9 mouse cellular contexts compared by ENCODE assay signal in genomic region chr6:100010954-100011481, GRCm38 (mm10).
DNase-seq lines count a peak whose midpoint lies in the region; ATAC-seq lines count a peak whose summit lies in the region.
"Had no signal": no experiment of that assay in that cellular context is flagged by ENCODE, and none has a peak within 500 bp of the region (broad histone marks: within the 10 kb centered on the region; RNA-seq: fewer than 3 reads in every experiment).

No protein-coding gene starts in this region.

- no peak for DNase-seq in forebrain, embryonic 10.5 days (ENCODE audit: extremely low spot score, low spot score)
- DNase-seq in kidney, adult 9 months = no peak
- no peak for DNase-seq in hindbrain, embryonic 14.5 days (ENCODE audit: low spot score)
- no peak for DNase-seq in midbrain, embryonic 14.5 days
- DNase-seq in embryonic facial prominence, embryonic 10.5 days (ENCODE audit: low spot score) = no peak
- DNase-seq: gastrocnemius, postnatal 14 days had no signal

- no peak for ATAC-seq in forebrain, embryonic 12.5 days (ENCODE audit: low FRiP score)
- no peak for ATAC-seq in kidney, embryonic 15.5 days (replicated peaks; ENCODE audit: low FRiP score)
- ATAC-seq in hindbrain, embryonic 14.5 days (ENCODE audit: low FRiP score) = 0 out of 2 replicates have a peak, but pooled peaks have one; percentile 26
- no peak for ATAC-seq in midbrain, embryonic 14.5 days (ENCODE audit: low FRiP score, low TSS enrichment)
- ATAC-seq in activated CD4-positive, CD25-positive, alpha-beta regulatory T cell, adult 4 months = no peak

- peaks cover 11% of the 10 kb centered on the region for H3K4me1 ChIP-seq in forebrain, embryonic 12.5 days
- peaks cover 13% of the 10 kb centered on the region for H3K4me1 ChIP-seq in forebrain, embryonic 10.5 days
- H3K4me1 ChIP-seq in kidney, embryonic 15.5 days = peaks cover 42% of the 10 kb centered on the region
- peaks cover 16% of the 10 kb centered on the region for H3K4me1 ChIP-seq in hindbrain, embryonic 14.5 days (replicated peaks; ENCODE audit: control insufficient read depth, insufficient read depth, low read length)
- peaks cover 7% of the 10 kb centered on the region; the same call in 1 of the 2 replicates for H3K4me1 ChIP-seq in midbrain, embryonic 14.5 days (ENCODE audit: control insufficient read depth, insufficient read depth, low read length)
- peaks cover 18% of the 10 kb centered on the region for H3K4me1 ChIP-seq in embryonic facial prominence, embryonic 10.5 days

- 0 out of 2 replicates have a peak overlapping the region, but pooled peaks have one; percentile 1 for H3K4me2 ChIP-seq in forebrain, embryonic 12.5 days
- peak overlapping the region; percentile 47 for H3K4me2 ChIP-seq in kidney, embryonic 15.5 days
- peak overlapping the region; percentile 45 for H3K4me2 ChIP-seq in hindbrain, embryonic 14.5 days (replicated peaks)
- H3K4me2 ChIP-seq in midbrain, embryonic 14.5 days (ENCODE audit: low read length) = peak overlapping the region; percentile 41

- H3K27me3 ChIP-seq in forebrain, embryonic 12.5 days = peaks cover 14% of the 10 kb centered on the region; the same call in 1 of the 2 replicates
- peaks cover 73% of the 10 kb centered on the region for H3K27me3 ChIP-seq in forebrain, embryonic 10.5 days (ENCODE audit: poor library complexity, severe bottlenecking)
- H3K27me3 ChIP-seq in kidney, embryonic 15.5 days = peaks cover 60% of the 10 kb centered on the region
- H3K27me3 ChIP-seq in hindbrain, embryonic 14.5 days (ENCODE audit: control insufficient read depth, insufficient read depth, low read length) = 0 out of 2 replicates have a peak, but pooled peaks cover 3% of the 10 kb centered on the region
- no peaks in the 10 kb centered on the region for H3K27me3 ChIP-seq in midbrain, embryonic 14.5 days (ENCODE audit: control insufficient read depth, insufficient read depth, low read length)
- H3K27me3 ChIP-seq in embryonic facial prominence, embryonic 10.5 days (replicated peaks; ENCODE audit: low read depth, poor library complexity, severe bottlenecking) = peaks cover 54% of the 10 kb centered on the region

- H3K4me3 ChIP-seq in forebrain, embryonic 12.5 days (replicated peaks) = no peak overlapping the region
- H3K4me3 ChIP-seq in forebrain, embryonic 10.5 days = no peak overlapping the region
- H3K4me3 ChIP-seq in kidney, embryonic 15.5 days (replicated peaks) = no peak overlapping the region
- H3K4me3 ChIP-seq in hindbrain, embryonic 14.5 days (replicated peaks; ENCODE audit: low read length) = no peak overlapping the region
- no peak overlapping the region for H3K4me3 ChIP-seq in midbrain, embryonic 14.5 days (replicated peaks; ENCODE audit: low read depth, low read length)
- H3K4me3 ChIP-seq in embryonic facial prominence, embryonic 10.5 days = no peak overlapping the region

- no peaks in the 10 kb centered on the region for H3K36me3 ChIP-seq in forebrain, embryonic 12.5 days (replicated peaks)
- no peaks in the 10 kb centered on the region for H3K36me3 ChIP-seq in forebrain, embryonic 10.5 days (replicated peaks)
- no peaks in the 10 kb centered on the region for H3K36me3 ChIP-seq in kidney, embryonic 15.5 days
- H3K36me3 ChIP-seq in hindbrain, embryonic 14.5 days (replicated peaks; ENCODE audit: control insufficient read depth, insufficient read depth) = no peaks in the 10 kb centered on the region
- no peaks in the 10 kb centered on the region for H3K36me3 ChIP-seq in midbrain, embryonic 14.5 days (ENCODE audit: control insufficient read depth, insufficient read depth, low read length)
- no peaks in the 10 kb centered on the region for H3K36me3 ChIP-seq in embryonic facial prominence, embryonic 10.5 days (replicated peaks)

- no peaks in the 10 kb centered on the region for H3K9me3 ChIP-seq in forebrain, embryonic 12.5 days
- no peaks in the 10 kb centered on the region for H3K9me3 ChIP-seq in forebrain, embryonic 10.5 days
- no peaks in the 10 kb centered on the region for H3K9me3 ChIP-seq in kidney, embryonic 15.5 days (replicated peaks)
- H3K9me3 ChIP-seq in hindbrain, embryonic 14.5 days (ENCODE audit: control insufficient read depth, low read length) = no peaks in the 10 kb centered on the region
- no peaks in the 10 kb centered on the region for H3K9me3 ChIP-seq in midbrain, embryonic 14.5 days (ENCODE audit: control insufficient read depth, low read length)
- H3K9me3 ChIP-seq in embryonic facial prominence, embryonic 10.5 days = no peaks in the 10 kb centered on the region

- H3K27ac ChIP-seq in forebrain, embryonic 12.5 days = no peak overlapping the region
- H3K27ac ChIP-seq in forebrain, embryonic 10.5 days = no peak overlapping the region
- peak overlapping the region; percentile 71 for H3K27ac ChIP-seq in kidney, embryonic 15.5 days
- H3K27ac ChIP-seq in hindbrain, embryonic 14.5 days = peak overlapping the region; percentile 61; the same call in 1 of the 2 replicates
- H3K27ac ChIP-seq in midbrain, embryonic 14.5 days (replicated peaks; ENCODE audit: low read depth, low read length) = peak overlapping the region; percentile 45; the same call in 1 of the 2 replicates
- no peak overlapping the region for H3K27ac ChIP-seq in embryonic facial prominence, embryonic 10.5 days (replicated peaks)

- H3K9ac ChIP-seq in forebrain, embryonic 12.5 days = no peak overlapping the region
- H3K9ac ChIP-seq in kidney, embryonic 15.5 days = no peak overlapping the region
- peak overlapping the region; percentile 40; the same call in 1 of the 2 replicates for H3K9ac ChIP-seq in hindbrain, embryonic 14.5 days
- H3K9ac ChIP-seq in midbrain, embryonic 14.5 days (replicated peaks; ENCODE audit: low read length) = no peak overlapping the region

- 48% methylated on average over 9 of the region's 9 CpGs for WGBS in forebrain, embryonic 12.5 days
- WGBS in forebrain, embryonic 10.5 days = 82% methylated on average over 9 of the region's 9 CpGs
- WGBS in kidney, embryonic 15.5 days = 13% methylated on average over 9 of the region's 9 CpGs
- WGBS in hindbrain, embryonic 14.5 days = 45% methylated on average over 9 of the region's 9 CpGs
- 51% methylated on average over 9 of the region's 9 CpGs for WGBS in midbrain, embryonic 14.5 days
- WGBS in embryonic facial prominence, embryonic 10.5 days = 76% methylated on average over 9 of the region's 9 CpGs

Comparison
In these comparisons a context has a peak if more than half of its experiments do, and no peak if none do; other contexts are left out.
1. H3K27ac ChIP-seq: peak in kidney, embryonic 15.5 days (single experiment), hindbrain, embryonic 14.5 days (single experiment) and midbrain, embryonic 14.5 days (single experiment); none in forebrain, embryonic 12.5 days (single experiment), forebrain, embryonic 10.5 days (single experiment) and embryonic facial prominence, embryonic 10.5 days (single experiment).
2. Peak in every context shown above with its lines, with median percentiles within 50 percentile points of each other: H3K4me2 ChIP-seq.